Mouse (Mus musculus) lung, adult 2 months (tissue): ENCODE measurements at regions not wholly inside any gene's neighbourhood (a gene's known extent, or its start where the extent isn't known, plus 50 kb on each side); places are given as distances from the start of the nearest gene placed in this dataset.

Experiments
- CTCF ChIP-seq: fragments of 200-500 bp; IDR thresholded peaks from 2 replicates; pipeline ENCODE4 v1.5.1; 2011; ENCODE audit warnings: mild to moderate bottlenecking, low read length, control low read depth; ENCODE audit not compliant: insufficient read depth
- POLR2A ChIP-seq: fragments of 200-500 bp; IDR thresholded peaks from 2 replicates; pipeline ENCODE4 v1.6.1; 2011; ENCODE audit warnings: low read depth, mild to moderate bottlenecking, control low read depth, low read length, borderline replicate concordance; ENCODE audit errors: extremely low read depth

- no peak for TF ChIP-seq CTCF
- no peak for TF ChIP-seq POLR2A
Measured at GRCm38 (mm10) chr8:34478891-34479290, 367.4 kb upstream of the Gm10131 start.
